Mouse (Mus musculus): ENCODE measurements at regions not wholly inside any gene's neighbourhood (a gene's known extent, or its start where the extent isn't known, plus 50 kb on each side); places are given as distances from the start of the nearest gene placed in this dataset.

DNA sequence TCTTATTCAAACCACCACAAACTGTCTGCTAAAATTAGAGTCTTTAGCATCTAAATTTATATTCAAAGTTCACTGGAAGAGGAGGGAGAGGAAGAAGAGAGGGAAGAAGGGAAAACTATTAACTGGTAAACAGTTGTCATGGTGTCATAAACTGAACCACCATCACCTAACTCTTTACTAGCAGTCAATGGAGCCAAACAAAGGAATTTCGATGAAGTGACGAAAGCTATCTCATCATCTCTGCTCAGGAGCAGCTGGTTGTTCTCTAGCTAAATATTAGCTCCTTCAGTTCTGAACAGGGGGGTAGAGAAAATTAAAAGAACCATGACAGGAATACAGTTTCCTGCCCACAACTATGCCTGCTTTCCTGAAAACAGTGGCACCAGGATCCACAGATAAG lies 608.9 kb upstream of the Map3k7 start:
- Histone ChIP-seq H3K27ac (ENCODE audit: insufficient read depth, low read depth, low read length) (no peak overlapping the region), H3K36me3 (ENCODE audit: control insufficient read depth, insufficient read depth, low read length) (no peaks in the 10 kb centered on the region), H3K4me3 (ENCODE audit: low read depth, low read length) (no peak overlapping the region), H3K4me1 (ENCODE audit: control insufficient read depth, insufficient read depth, insufficient read length, low read length) (no peaks in the 10 kb centered on the region), H3K27me3 (ENCODE audit: control insufficient read depth, insufficient read depth, low read length) (no peaks in the 10 kb centered on the region)
- no peak for TF ChIP-seq CTCF (IDR thresholded peaks at IDR 0.05; ENCODE audit: extremely low read depth, insufficient read length, insufficient replicate concordance, low read depth, low read length)
- TF ChIP-seq POLR2A (IDR thresholded peaks at IDR 0.05; ENCODE audit: low read depth, low read length), result no peak
- 72% methylated on average over 2 of the region's 2 CpGs for WGBS

DNA sequence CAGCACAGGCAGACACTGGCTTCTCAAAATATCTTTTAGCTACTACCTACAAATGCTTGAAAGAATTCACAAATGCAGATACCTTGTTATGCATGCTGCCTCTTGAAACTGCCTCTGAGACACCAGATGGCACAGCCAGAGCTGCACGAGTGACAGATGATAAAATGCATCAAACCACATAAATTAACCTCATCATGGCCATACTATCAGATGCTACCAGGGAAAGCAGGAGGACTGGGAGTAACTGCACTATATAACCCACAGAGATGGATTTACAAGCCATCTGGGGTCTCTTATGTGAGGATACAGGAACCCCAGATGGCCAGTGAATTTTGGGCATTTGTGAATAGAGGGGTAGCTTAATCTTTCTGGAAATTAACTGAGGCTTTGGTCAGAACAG lies 597.7 kb upstream of the Map3k7 start:
- Histone ChIP-seq H3K27me3 (ENCODE audit: control insufficient read depth, insufficient read depth, low read length) (no peaks in the 10 kb centered on the region), H3K36me3 (ENCODE audit: control insufficient read depth, insufficient read depth, low read length) (no peaks in the 10 kb centered on the region), H3K27ac (ENCODE audit: insufficient read depth, low read depth, low read length) (no peak overlapping the region), H3K4me3 (ENCODE audit: low read depth, low read length) (no peak overlapping the region), H3K4me1 (ENCODE audit: control insufficient read depth, insufficient read depth, insufficient read length, low read length) (no peaks in the 10 kb centered on the region)
- TF ChIP-seq CTCF (IDR thresholded peaks at IDR 0.05; ENCODE audit: extremely low read depth, insufficient read length, insufficient replicate concordance, low read depth, low read length), result no peak
- TF ChIP-seq POLR2A (IDR thresholded peaks at IDR 0.05; ENCODE audit: low read depth, low read length), result no peak
- 60% methylated on average over 1 of the region's 1 CpGs for WGBS

DNA sequence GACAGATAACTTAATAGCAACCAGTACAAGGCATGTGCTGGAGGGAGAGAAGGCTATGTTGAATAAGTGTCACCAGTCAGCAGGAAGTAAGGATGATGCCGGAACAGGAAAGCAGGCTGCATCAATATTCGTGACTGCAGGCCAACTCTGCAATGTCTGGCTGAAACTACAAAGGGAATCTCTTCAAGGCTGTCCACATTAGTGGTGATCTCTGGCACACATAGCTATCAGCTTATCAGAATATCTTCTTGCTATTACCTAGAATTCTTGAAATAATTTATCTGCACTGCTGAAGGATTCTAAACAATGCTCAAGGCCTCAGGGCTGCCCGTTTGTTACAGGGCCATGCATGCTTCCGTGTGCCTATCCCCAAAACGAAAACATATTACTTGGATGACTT lies 596.9 kb upstream of the Map3k7 start:
- TF ChIP-seq CTCF (IDR thresholded peaks at IDR 0.05; ENCODE audit: extremely low read depth, insufficient read length, insufficient replicate concordance, low read depth, low read length), result no peak
- no peak for TF ChIP-seq POLR2A (IDR thresholded peaks at IDR 0.05; ENCODE audit: low read depth, low read length)
- Histone ChIP-seq H3K4me1 (ENCODE audit: control insufficient read depth, insufficient read depth, insufficient read length, low read length) (no peaks in the 10 kb centered on the region), H3K4me3 (ENCODE audit: low read depth, low read length) (no peak overlapping the region), H3K27me3 (ENCODE audit: control insufficient read depth, insufficient read depth, low read length) (no peaks in the 10 kb centered on the region), H3K36me3 (ENCODE audit: control insufficient read depth, insufficient read depth, low read length) (no peaks in the 10 kb centered on the region), H3K27ac (ENCODE audit: insufficient read depth, low read depth, low read length) (no peak overlapping the region)
- WGBS, result 75% methylated on average over 5 of the region's 5 CpGs

DNA sequence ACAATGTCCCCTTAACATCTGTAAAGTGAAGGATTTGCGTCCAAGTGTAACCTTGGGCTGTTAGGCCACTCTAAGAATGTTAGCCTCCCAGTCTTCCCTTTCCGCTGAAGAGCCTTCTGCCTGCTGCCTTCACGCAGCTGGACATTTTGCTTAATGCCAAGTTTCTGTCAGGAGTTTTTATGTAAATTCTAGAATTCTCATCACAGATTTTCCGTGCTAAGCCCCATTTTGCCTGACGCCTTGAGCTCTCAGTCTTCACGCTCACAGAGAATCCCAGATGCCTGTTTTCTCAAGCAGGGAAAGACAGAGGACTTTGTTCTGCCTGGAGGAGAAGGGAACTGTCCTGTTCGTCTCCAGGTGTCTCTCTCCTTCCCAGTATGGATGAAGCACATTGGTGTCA lies 593.8 kb upstream of the Map3k7 start:
- Histone ChIP-seq H3K4me1 (ENCODE audit: control insufficient read depth, insufficient read depth, insufficient read length, low read length) (no peaks in the 10 kb centered on the region), H3K4me3 (ENCODE audit: low read depth, low read length) (no peak overlapping the region), H3K27ac (ENCODE audit: insufficient read depth, low read depth, low read length) (no peak overlapping the region), H3K27me3 (ENCODE audit: control insufficient read depth, insufficient read depth, low read length) (no peaks in the 10 kb centered on the region), H3K36me3 (ENCODE audit: control insufficient read depth, insufficient read depth, low read length) (no peaks in the 10 kb centered on the region)
- no peak for TF ChIP-seq POLR2A (IDR thresholded peaks at IDR 0.05; ENCODE audit: low read depth, low read length)
- 74% methylated on average over 7 of the region's 7 CpGs for WGBS

DNA sequence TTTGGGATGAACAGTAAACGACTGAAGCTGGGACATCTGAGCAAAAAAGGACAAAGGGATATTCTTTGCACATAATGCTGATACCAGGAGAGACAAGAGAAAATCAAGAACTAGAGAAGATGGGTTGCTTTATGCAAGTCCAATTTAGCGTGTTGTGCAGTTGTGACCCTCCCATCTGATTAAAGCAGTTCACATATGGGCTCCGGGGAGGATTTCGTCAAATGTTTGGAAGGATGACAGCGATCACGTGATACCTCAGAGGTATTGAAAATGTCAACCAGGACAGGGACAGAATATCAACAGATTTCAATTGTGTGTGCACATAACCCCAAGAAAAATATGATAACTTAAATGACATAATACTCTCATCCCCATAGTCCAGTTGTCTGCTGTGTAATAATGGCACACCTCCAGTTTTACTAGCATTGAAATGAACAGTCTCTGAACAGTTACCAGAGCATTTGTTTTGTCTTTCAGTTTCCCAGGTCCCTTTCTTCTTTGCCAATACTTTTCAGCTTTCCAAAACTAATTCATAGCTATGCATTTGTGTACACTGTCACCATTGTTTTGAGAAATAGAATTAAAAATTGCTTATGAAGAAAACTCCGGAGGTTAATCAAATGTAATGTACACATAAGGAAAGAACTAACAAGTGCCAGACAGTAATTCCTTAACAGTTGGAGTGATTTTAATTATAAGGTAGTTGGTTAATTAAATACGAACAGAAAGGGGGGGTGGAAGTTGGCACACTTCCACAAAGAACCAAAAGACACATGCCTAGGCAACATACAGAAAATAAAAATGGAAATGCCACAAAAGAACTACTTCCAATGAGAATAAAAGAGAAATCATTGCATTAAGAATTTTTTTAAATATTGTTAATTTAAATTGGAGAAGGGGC lies 582.6 kb upstream of the Map3k7 start:
- no peak overlapping the region for H3K4me3 ChIP-seq (ENCODE audit: low read depth, low read length)
- H3K36me3 ChIP-seq (ENCODE audit: control insufficient read depth, insufficient read depth, low read length), result no peaks in the 10 kb centered on the region
- 87% methylated on average over 8 of the region's 8 CpGs for WGBS
- no peaks in the 10 kb centered on the region for H3K4me1 ChIP-seq (ENCODE audit: control insufficient read depth, insufficient read depth, insufficient read length, low read length)
- H3K27me3 ChIP-seq (ENCODE audit: control insufficient read depth, insufficient read depth, low read length), result no peaks in the 10 kb centered on the region
- TF ChIP-seq POLR2A (IDR thresholded peaks at IDR 0.05; ENCODE audit: low read depth, low read length), result no peak
- TF ChIP-seq CTCF (IDR thresholded peaks at IDR 0.05; ENCODE audit: extremely low read depth, insufficient read length, insufficient replicate concordance, low read depth, low read length), result no peak
- H3K27ac ChIP-seq (ENCODE audit: insufficient read depth, low read depth, low read length), result no peak overlapping the region

DNA sequence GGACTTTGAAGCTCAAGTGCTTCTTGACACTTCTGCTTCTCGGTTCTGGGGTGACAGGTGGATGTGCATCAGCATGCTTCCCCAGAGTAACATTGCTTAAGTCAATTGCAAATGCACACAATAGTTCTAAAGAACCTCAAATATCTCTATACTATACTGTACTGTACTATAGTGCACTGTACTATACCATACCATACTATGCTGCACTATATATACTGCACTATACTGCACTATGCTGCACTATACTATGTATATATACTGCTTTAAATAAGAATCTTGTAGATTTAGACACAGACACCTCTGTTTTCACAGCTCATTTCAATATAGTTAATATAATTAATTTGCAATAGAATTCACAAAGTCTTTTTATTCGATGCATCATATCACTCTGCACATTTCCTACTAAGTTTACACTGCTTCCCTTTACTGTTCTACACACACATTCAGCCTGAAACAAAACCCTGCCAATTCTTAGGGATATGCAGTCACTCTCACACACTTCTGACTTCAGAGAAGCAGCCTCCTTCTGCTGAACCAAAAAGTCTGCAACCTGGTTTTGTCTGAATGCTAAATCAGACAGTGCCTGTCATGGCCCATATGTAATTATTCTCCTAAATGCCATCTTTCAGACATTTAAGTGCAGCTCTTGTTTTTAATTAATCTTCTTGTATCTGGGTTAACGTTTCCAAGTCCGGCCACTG lies 570.8 kb upstream of the Map3k7 start:
- Histone ChIP-seq H3K4me3 (ENCODE audit: low read depth, low read length) (no peak overlapping the region), H3K27ac (ENCODE audit: insufficient read depth, low read depth, low read length) (no peak overlapping the region), H3K27me3 (ENCODE audit: control insufficient read depth, insufficient read depth, low read length) (no peaks in the 10 kb centered on the region), H3K4me1 (ENCODE audit: control insufficient read depth, insufficient read depth, insufficient read length, low read length) (no peaks in the 10 kb centered on the region), H3K36me3 (ENCODE audit: control insufficient read depth, insufficient read depth, low read length) (no peaks in the 10 kb centered on the region)
- 76% methylated on average over 4 of the region's 4 CpGs for WGBS
- TF ChIP-seq POLR2A (IDR thresholded peaks at IDR 0.05; ENCODE audit: low read depth, low read length) (no peak), CTCF (IDR thresholded peaks at IDR 0.05; ENCODE audit: extremely low read depth, insufficient read length, insufficient replicate concordance, low read depth, low read length) (no peak)

DNA sequence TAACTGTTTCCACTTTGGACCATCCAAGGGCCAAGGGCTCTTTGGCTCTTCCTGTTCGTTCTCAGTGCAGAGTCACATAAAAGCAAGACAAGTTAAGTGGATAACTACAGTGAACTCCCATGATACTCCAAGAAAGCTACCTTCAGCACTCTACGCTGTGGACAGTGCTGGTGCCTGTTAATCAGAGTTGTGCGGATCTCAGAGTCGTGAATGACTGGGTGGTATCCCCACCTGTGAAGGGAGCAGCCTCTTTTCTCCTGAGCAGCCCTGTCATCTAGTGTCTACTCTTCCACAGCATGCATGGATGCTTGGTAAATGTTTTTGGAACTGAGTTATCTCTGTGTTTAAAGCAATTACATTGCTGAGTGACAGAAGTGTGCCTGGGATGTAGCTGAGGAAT lies 568.4 kb upstream of the Map3k7 start:
- WGBS, result 60% methylated on average over 4 of the region's 4 CpGs
- Histone ChIP-seq H3K27ac (ENCODE audit: insufficient read depth, low read depth, low read length) (no peak overlapping the region), H3K27me3 (ENCODE audit: control insufficient read depth, insufficient read depth, low read length) (no peaks in the 10 kb centered on the region), H3K4me1 (ENCODE audit: control insufficient read depth, insufficient read depth, insufficient read length, low read length) (no peaks in the 10 kb centered on the region), H3K4me3 (ENCODE audit: low read depth, low read length) (no peak overlapping the region), H3K36me3 (ENCODE audit: control insufficient read depth, insufficient read depth, low read length) (no peaks in the 10 kb centered on the region)
- TF ChIP-seq CTCF (IDR thresholded peaks at IDR 0.05; ENCODE audit: extremely low read depth, insufficient read length, insufficient replicate concordance, low read depth, low read length) (no peak), POLR2A (IDR thresholded peaks at IDR 0.05; ENCODE audit: low read depth, low read length) (no peak)
